Mouse (Mus musculus): ENCODE measurements around the gene Timm22. TPM values are rescaled to one million over a fixed set of nuclear protein-coding genes. Genes with fewer than 3 reads are reported as not detected.

The Timm22 gene
- polyA plus RNA-seq, 1 experiment: 28.3 TPM

- TF ChIP-seq CTCF (IDR thresholded peaks at IDR 0.05; ENCODE audit: extremely low read depth, insufficient read depth, low read length) (no peak), POLR2A (IDR thresholded peaks at IDR 0.05; ENCODE audit: extremely low read depth, insufficient read depth, low read length) (no peak)
- Histone ChIP-seq H3K4me3 (ENCODE audit: insufficient read depth, low read length) (peak overlapping the region; percentile 70; the same call in 1 of the 2 replicates), H3K4me1 (ENCODE audit: control insufficient read depth, insufficient read depth, low read length) (peaks cover 3% of the 10 kb centered on the region; the same call in 1 of the 2 replicates), H3K27ac (ENCODE audit: insufficient read depth, low read length) (no peak overlapping the region)
Measured at GRCm38 (mm10) chr11:76399587-76400330, 7.0 kb upstream of the Timm22 start.

- TF ChIP-seq CTCF (IDR thresholded peaks at IDR 0.05; ENCODE audit: extremely low read depth, insufficient read depth, low read length) (no peak), POLR2A (IDR thresholded peaks at IDR 0.05; ENCODE audit: extremely low read depth, insufficient read depth, low read length) (no peak)
- no peak overlapping the region for H3K4me3 ChIP-seq (ENCODE audit: insufficient read depth, low read length)
- peaks cover 3% of the 10 kb centered on the region; the same call in 1 of the 2 replicates for H3K4me1 ChIP-seq (ENCODE audit: control insufficient read depth, insufficient read depth, low read length)
- H3K27ac ChIP-seq (ENCODE audit: insufficient read depth, low read length): no peak overlapping the region
Measured at GRCm38 (mm10) chr11:76401398-76401797, 5.4 kb upstream of the Timm22 start.

GRCm38 (mm10) chr11:76405113-76405512, 1.6 kb upstream of the Timm22 start:
- H3K27ac ChIP-seq (ENCODE audit: insufficient read depth, low read length): no peak overlapping the region
- no peak overlapping the region for H3K4me3 ChIP-seq (ENCODE audit: insufficient read depth, low read length)
- no peak for TF ChIP-seq POLR2A (IDR thresholded peaks at IDR 0.05; ENCODE audit: extremely low read depth, insufficient read depth, low read length)
- no peak for TF ChIP-seq CTCF (IDR thresholded peaks at IDR 0.05; ENCODE audit: extremely low read depth, insufficient read depth, low read length)
- H3K4me1 ChIP-seq (ENCODE audit: control insufficient read depth, insufficient read depth, low read length): no peaks in the 10 kb centered on the region

GRCm38 (mm10) chr11:76405626-76406264, 1.0 kb upstream of the Timm22 start:
- no peak overlapping the region for H3K27ac ChIP-seq (ENCODE audit: insufficient read depth, low read length)
- no peaks in the 10 kb centered on the region for H3K4me1 ChIP-seq (ENCODE audit: control insufficient read depth, insufficient read depth, low read length)
- H3K4me3 ChIP-seq (ENCODE audit: insufficient read depth, low read length): no peak overlapping the region
- TF ChIP-seq POLR2A (IDR thresholded peaks at IDR 0.05; ENCODE audit: extremely low read depth, insufficient read depth, low read length): no peak
- TF ChIP-seq CTCF (IDR thresholded peaks at IDR 0.05; ENCODE audit: extremely low read depth, insufficient read depth, low read length): no peak

GRCm38 (mm10) chr11:76410826-76411225, 4.1 kb downstream of the Timm22 start:
- TF ChIP-seq CTCF (IDR thresholded peaks at IDR 0.05; ENCODE audit: extremely low read depth, insufficient read depth, low read length): peak; percentile 44; the same call in 1 of the 2 replicates
- TF ChIP-seq POLR2A (IDR thresholded peaks at IDR 0.05; ENCODE audit: extremely low read depth, insufficient read depth, low read length): no peak
- H3K4me3 ChIP-seq (ENCODE audit: insufficient read depth, low read length): no peak overlapping the region
- H3K27ac ChIP-seq (ENCODE audit: insufficient read depth, low read length): no peak overlapping the region
- H3K4me1 ChIP-seq (ENCODE audit: control insufficient read depth, insufficient read depth, low read length): peaks cover 2% of the 10 kb centered on the region; the same call in 1 of the 2 replicates

- Histone ChIP-seq H3K4me3 (ENCODE audit: insufficient read depth, low read length) (no peak overlapping the region), H3K4me1 (ENCODE audit: control insufficient read depth, insufficient read depth, low read length) (peaks cover 8% of the 10 kb centered on the region; the same call in 1 of the 2 replicates), H3K27ac (ENCODE audit: insufficient read depth, low read length) (no peak overlapping the region)
- TF ChIP-seq POLR2A (IDR thresholded peaks at IDR 0.05; ENCODE audit: extremely low read depth, insufficient read depth, low read length) (no peak), CTCF (IDR thresholded peaks at IDR 0.05; ENCODE audit: extremely low read depth, insufficient read depth, low read length) (no peak)
Measured at GRCm38 (mm10) chr11:76413202-76413601, 6.5 kb downstream of the Timm22 start.

- peaks cover 15% of the 10 kb centered on the region for H3K4me1 ChIP-seq (ENCODE audit: control insufficient read depth, insufficient read depth, low read length)
Measured at GRCm38 (mm10) chr11:76415001-76415400, 8.2 kb downstream of the Timm22 start.

GRCm38 (mm10) chr11:76415985-76416384, 9.2 kb downstream of the Timm22 start:
- no peak overlapping the region; the same call in 1 of the 2 replicates for H3K27ac ChIP-seq (ENCODE audit: insufficient read depth, low read length)
- no peak overlapping the region for H3K4me3 ChIP-seq (ENCODE audit: insufficient read depth, low read length)
- H3K4me1 ChIP-seq (ENCODE audit: control insufficient read depth, insufficient read depth, low read length): peaks cover 15% of the 10 kb centered on the region
- TF ChIP-seq CTCF (IDR thresholded peaks at IDR 0.05; ENCODE audit: extremely low read depth, insufficient read depth, low read length): no peak
- TF ChIP-seq POLR2A (IDR thresholded peaks at IDR 0.05; ENCODE audit: extremely low read depth, insufficient read depth, low read length): no peak

More at GRCm38 (mm10) chr11:76415001-76415400, 8.2 kb downstream of the Timm22 start:
- Histone ChIP-seq H3K27ac (ENCODE audit: insufficient read depth, low read length) (0 out of 2 replicates have a peak overlapping the region, but pooled peaks have one; percentile 12), H3K4me3 (ENCODE audit: insufficient read depth, low read length) (no peak overlapping the region)
- TF ChIP-seq CTCF (IDR thresholded peaks at IDR 0.05; ENCODE audit: extremely low read depth, insufficient read depth, low read length) (no peak), POLR2A (IDR thresholded peaks at IDR 0.05; ENCODE audit: extremely low read depth, insufficient read depth, low read length) (no peak)

- Histone ChIP-seq H3K27ac (ENCODE audit: insufficient read depth, low read length) (peak overlapping the region; percentile 2; the same call in 1 of the 2 replicates), H3K4me3 (ENCODE audit: insufficient read depth, low read length) (no peak overlapping the region), H3K4me1 (ENCODE audit: control insufficient read depth, insufficient read depth, low read length) (peaks cover 15% of the 10 kb centered on the region)
- TF ChIP-seq POLR2A (IDR thresholded peaks at IDR 0.05; ENCODE audit: extremely low read depth, insufficient read depth, low read length): no peak
- no peak for TF ChIP-seq CTCF (IDR thresholded peaks at IDR 0.05; ENCODE audit: extremely low read depth, insufficient read depth, low read length)
Measured at GRCm38 (mm10) chr11:76418423-76418822, 11.7 kb downstream of the Timm22 start.
